Mouse (Mus musculus): Measurements from ENCODE around the gene Prune1. TPM values are rescaled to one million over a fixed set of nuclear protein-coding genes. Genes with fewer than 3 reads are reported as not detected.
"Not testable (repeated sequence)": the region's sequence is repeated elsewhere in the genome, so short reads cannot be mapped to it uniquely, and the experiment has no call there.

Prune1 gene
- polyA plus RNA-seq, 2 experiments: 21.8 to 31.5 TPM

- Histone ChIP-seq H3K27ac (replicated peaks; ENCODE audit: low read depth, low read length) (peak within 1 kb of the TSS; percentile 100), H3K36me3 (ENCODE audit: control insufficient read depth, insufficient read depth, low read length) (peaks cover 44% of the 10 kb centered on the region), H3K4me1 (ENCODE audit: control insufficient read depth, insufficient read depth, low read length) (peaks cover 12% of the 10 kb centered on the region), H3K4me2 (replicated peaks; ENCODE audit: low read depth, low read length, severe bottlenecking) (peak within 1 kb of the TSS; percentile 56), H3K27me3 (ENCODE audit: control insufficient read depth, insufficient read depth, low read length) (no peaks in the 10 kb centered on the region), H3K9ac (ENCODE audit: low read depth, low read length, severe bottlenecking) (peak within 1 kb of the TSS; percentile 93), H3K4me3 (replicated peaks; ENCODE audit: low read length) (peak within 1 kb of the TSS; percentile 82), H3K9me3 (ENCODE audit: control insufficient read depth, low read length) (no peaks in the 10 kb centered on the region)
- peak; percentile 55; the same call in 1 of the 2 replicates for TF ChIP-seq POLR2A (IDR thresholded peaks at IDR 0.05; ENCODE audit: borderline replicate concordance, extremely low read depth, insufficient read depth, insufficient read length)
- peak; percentile 90 for ATAC-seq (ENCODE audit: low FRiP score, low read depth)
- peak; percentile 94 for DNase-seq (ENCODE audit: low spot score)
- WGBS: under 1% methylated on average over 55 of the region's 56 CpGs
Observed at GRCm38 (mm10) chr3:95217255-95218134, 64.4 kb downstream of the Prune1 start, which contains the start of gene Gabpb2. Gene Gabpb2 (minus strand): TSS chr3:95217916.

GRCm38 (mm10) chr3:95216655-95217254, 65.1 kb downstream of the Prune1 start:
- H3K4me2 ChIP-seq (replicated peaks; ENCODE audit: low read depth, low read length, severe bottlenecking): peak overlapping the region; percentile 56
- peaks cover 50% of the 10 kb centered on the region for H3K36me3 ChIP-seq (ENCODE audit: control insufficient read depth, insufficient read depth, low read length)
- peak overlapping the region; percentile 82 for H3K4me3 ChIP-seq (replicated peaks; ENCODE audit: low read length)
- H3K9me3 ChIP-seq (ENCODE audit: control insufficient read depth, low read length): no peaks in the 10 kb centered on the region
- no peak for TF ChIP-seq POLR2A (IDR thresholded peaks at IDR 0.05; ENCODE audit: borderline replicate concordance, extremely low read depth, insufficient read depth, insufficient read length)
- peak; percentile 35 for ATAC-seq (ENCODE audit: low FRiP score, low read depth)
- peak overlapping the region; percentile 100 for H3K27ac ChIP-seq (replicated peaks; ENCODE audit: low read depth, low read length)
- peak overlapping the region; percentile 93 for H3K9ac ChIP-seq (ENCODE audit: low read depth, low read length, severe bottlenecking)
- WGBS: 12% methylated on average over 4 of the region's 4 CpGs
- peaks cover 12% of the 10 kb centered on the region for H3K4me1 ChIP-seq (ENCODE audit: control insufficient read depth, insufficient read depth, low read length)
- DNase-seq (ENCODE audit: low spot score): no peak
- H3K27me3 ChIP-seq (ENCODE audit: control insufficient read depth, insufficient read depth, low read length): no peaks in the 10 kb centered on the region

GRCm38 (mm10) chr3:95213609-95213975, 68.3 kb downstream of the Prune1 start:
- no peak for TF ChIP-seq POLR2A (IDR thresholded peaks at IDR 0.05; ENCODE audit: borderline replicate concordance, extremely low read depth, insufficient read depth, insufficient read length)
- Histone ChIP-seq H3K4me1 (ENCODE audit: control insufficient read depth, insufficient read depth, low read length) (peaks cover 12% of the 10 kb centered on the region), H3K36me3 (ENCODE audit: control insufficient read depth, insufficient read depth, low read length) (peaks cover 38% of the 10 kb centered on the region), H3K27me3 (ENCODE audit: control insufficient read depth, insufficient read depth, low read length) (no peaks in the 10 kb centered on the region), H3K9ac (ENCODE audit: low read depth, low read length, severe bottlenecking) (no peak overlapping the region), H3K27ac (replicated peaks; ENCODE audit: low read depth, low read length) (no peak overlapping the region), H3K9me3 (ENCODE audit: control insufficient read depth, low read length) (no peaks in the 10 kb centered on the region), H3K4me2 (replicated peaks; ENCODE audit: low read depth, low read length, severe bottlenecking) (no peak overlapping the region), H3K4me3 (replicated peaks; ENCODE audit: low read length) (no peak overlapping the region)
- DNase-seq (ENCODE audit: low spot score) (no peak), ATAC-seq (ENCODE audit: low FRiP score, low read depth) (no peak)
- 95% methylated on average over 1 of the region's 1 CpGs for WGBS

- H3K36me3 ChIP-seq (ENCODE audit: control insufficient read depth, insufficient read depth, low read length): peaks cover 42% of the 10 kb centered on the region
- H3K9me3 ChIP-seq (ENCODE audit: control insufficient read depth, low read length); H3K4me3 ChIP-seq (replicated peaks; ENCODE audit: low read length); DNase-seq (ENCODE audit: low spot score); H3K27me3 ChIP-seq (ENCODE audit: control insufficient read depth, insufficient read depth, low read length); H3K4me2 ChIP-seq (replicated peaks; ENCODE audit: low read depth, low read length, severe bottlenecking); H3K4me1 ChIP-seq (ENCODE audit: control insufficient read depth, insufficient read depth, low read length); ATAC-seq (ENCODE audit: low FRiP score, low read depth); H3K27ac ChIP-seq (replicated peaks; ENCODE audit: low read depth, low read length); H3K9ac ChIP-seq (ENCODE audit: low read depth, low read length, severe bottlenecking): not testable (repeated sequence)
- 95% methylated on average over 7 of the region's 10 CpGs for WGBS
Observed at GRCm38 (mm10) chr3:95212889-95213608, 68.8 kb downstream of the Prune1 start.

GRCm38 (mm10) chr3:95210585-95210984, 71.3 kb downstream of the Prune1 start:
- Histone ChIP-seq H3K9me3 (ENCODE audit: control insufficient read depth, low read length) (no peaks in the 10 kb centered on the region), H3K27me3 (ENCODE audit: control insufficient read depth, insufficient read depth, low read length) (no peaks in the 10 kb centered on the region), H3K36me3 (ENCODE audit: control insufficient read depth, insufficient read depth, low read length) (peaks cover 58% of the 10 kb centered on the region), H3K4me3 (replicated peaks; ENCODE audit: low read length) (no peak overlapping the region), H3K27ac (replicated peaks; ENCODE audit: low read depth, low read length) (no peak overlapping the region), H3K4me2 (replicated peaks; ENCODE audit: low read depth, low read length, severe bottlenecking) (no peak overlapping the region), H3K9ac (ENCODE audit: low read depth, low read length, severe bottlenecking) (no peak overlapping the region), H3K4me1 (ENCODE audit: control insufficient read depth, insufficient read depth, low read length) (no peaks in the 10 kb centered on the region)
- ATAC-seq (ENCODE audit: low FRiP score, low read depth): no peak
- WGBS: 89% methylated on average over 2 of the region's 2 CpGs
- DNase-seq (ENCODE audit: low spot score): no peak
- TF ChIP-seq POLR2A (IDR thresholded peaks at IDR 0.05; ENCODE audit: borderline replicate concordance, extremely low read depth, insufficient read depth, insufficient read length): no peak

Data from limb, embryonic 14.5 days (tissue).